Mouse (Mus musculus): ENCODE results near the gene Sf3a2. TPM values are rescaled to one million over a fixed set of nuclear protein-coding genes. Genes with fewer than 3 reads are reported as not detected.
A peak's percentile ranks its signal among the peaks of the same experiment; 100 is the strongest.

The Sf3a2 gene
- 10 to 100 TPM; 46.2 to 52.0 TPM for total RNA-seq (2021)

DNA sequence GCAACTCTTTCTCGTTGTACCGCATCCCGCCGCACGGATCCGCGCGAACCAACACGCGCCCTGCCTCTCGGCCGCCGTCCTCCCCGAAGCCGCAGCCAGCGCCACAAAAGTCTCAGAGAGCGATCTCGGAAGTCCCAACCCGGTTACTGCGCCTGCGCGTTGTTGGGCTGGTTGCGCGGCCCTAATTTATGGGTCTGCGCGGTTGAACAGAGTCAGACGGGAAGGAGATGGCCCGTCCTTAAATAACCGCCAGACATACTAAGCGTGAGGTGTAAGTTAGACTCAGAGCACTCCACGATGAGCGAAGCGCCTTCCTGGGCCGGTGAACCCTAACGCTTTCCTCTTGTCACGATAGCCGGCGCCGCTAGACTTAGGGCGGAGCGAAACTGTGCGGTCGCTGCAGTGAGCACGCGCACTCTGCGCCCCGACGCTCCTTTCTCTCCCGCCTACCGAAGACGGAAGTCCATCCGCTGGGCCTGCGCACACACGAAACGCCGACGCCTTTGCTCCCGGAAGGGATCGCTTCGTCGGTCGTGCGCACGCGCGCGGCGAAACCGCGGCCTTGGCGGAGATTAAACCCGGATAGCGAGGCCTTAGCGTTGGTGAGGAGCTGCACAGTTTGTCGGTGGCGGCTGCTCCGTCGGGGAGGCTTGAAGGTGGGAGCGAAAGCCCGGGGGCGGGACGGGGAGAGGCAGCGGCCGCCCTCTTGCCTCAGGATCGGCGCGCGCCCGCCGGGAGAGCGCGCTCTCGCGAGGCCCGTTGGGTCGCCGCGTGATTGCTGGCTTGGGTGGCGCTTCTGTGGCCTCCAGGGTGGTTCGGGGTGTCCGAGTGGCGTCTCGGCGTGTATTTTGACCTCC, at the start of gene Sf3a2, which contains the start of gene Plekhj1:
Gene Sf3a2 (plus strand): TSS at position 49 of the 857 bp plus-strand sequence.
Gene Plekhj1 (minus strand): TSS at position 477 of the 857 bp plus-strand sequence.
- DNase-seq (ENCODE audit: extremely low spot score in 1 of 2, low spot score in 1 of 2): peak; percentile 98

DNA sequence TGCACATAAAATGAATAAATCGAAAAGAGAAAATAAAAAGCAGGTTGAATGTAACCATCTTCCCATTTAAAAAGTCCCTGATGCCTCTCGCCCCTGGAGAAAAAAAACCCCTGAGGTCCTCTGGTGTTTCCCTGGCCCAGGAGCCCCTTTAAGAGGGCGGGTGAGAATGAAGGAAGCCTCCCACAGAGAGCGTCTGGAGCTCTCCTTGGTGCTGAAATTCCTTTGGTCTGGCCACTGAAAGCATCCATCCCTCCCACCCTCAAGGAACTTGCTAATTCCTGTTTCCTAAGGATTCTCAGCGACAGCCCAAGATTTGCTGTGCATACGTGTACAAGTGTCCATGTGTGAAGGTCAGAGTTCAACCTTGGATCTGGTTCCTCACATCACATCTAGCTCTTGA, 49.4 kb upstream of the Sf3a2 start:
- DNase-seq (ENCODE audit: extremely low spot score in 1 of 2, low spot score in 1 of 2): peak in 1 of 2 experiments; percentile 36

DNA sequence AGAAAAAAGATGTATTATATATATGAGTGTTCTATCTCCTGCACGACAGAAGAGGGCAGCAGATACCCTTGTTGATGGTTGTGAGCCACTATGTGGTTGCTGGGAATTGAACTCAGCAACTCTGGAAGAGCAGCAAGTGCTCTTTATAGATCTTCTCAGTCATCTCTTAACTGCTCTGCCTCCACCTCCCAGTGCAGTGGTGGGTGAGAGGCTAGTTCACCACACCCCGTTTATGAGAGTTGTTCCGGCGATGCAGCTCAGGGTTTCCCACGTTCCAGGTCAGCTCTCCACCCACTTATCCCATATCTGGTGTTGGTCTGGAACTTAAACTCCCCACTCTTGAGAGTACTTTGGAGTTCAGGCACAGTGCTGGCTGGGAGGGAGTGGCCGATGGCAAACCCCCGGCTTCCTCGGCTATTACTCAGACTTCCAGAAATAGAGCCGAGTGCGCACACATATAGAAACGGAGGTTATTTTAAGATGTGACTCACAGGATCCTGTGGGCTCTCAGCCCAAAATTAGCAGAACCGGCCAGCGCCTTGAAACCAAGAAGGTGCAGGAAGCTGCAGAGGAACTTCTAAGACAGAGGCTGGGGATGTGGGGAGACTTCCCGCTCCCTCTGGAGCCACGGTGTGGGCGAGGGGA, 46.7 kb upstream of the Sf3a2 start:
- no peak for DNase-seq (ENCODE audit: extremely low spot score in 1 of 2, low spot score in 1 of 2)

DNA sequence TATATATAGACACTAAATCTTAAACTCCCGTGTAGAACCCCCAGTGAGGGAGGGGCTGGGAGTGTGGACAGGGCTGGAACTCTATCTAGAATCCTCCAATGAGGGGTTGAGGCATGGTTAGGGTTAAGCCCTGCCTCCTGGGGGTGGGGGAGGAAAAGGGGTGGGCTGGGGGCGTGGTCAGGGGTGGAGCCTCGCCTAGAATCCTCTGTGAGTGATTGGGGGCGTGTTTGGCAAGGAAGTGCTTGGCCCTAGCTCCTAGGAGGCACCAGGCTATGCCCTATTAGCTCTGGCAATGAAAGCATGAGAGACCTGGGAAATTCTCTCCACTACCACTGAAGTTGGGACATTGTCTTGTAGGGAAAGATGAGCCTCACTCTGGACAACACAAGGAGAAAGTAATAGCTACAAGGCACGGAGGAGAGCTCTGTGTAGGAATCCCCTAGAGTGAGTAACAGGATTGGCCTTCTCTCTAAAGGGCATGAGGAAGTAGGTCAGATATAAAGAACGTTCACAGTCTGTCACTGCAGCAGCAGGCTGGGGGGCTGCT, 45.8 kb upstream of the Sf3a2 start:
- DNase-seq (ENCODE audit: extremely low spot score in 1 of 2, low spot score in 1 of 2): no peak

DNA sequence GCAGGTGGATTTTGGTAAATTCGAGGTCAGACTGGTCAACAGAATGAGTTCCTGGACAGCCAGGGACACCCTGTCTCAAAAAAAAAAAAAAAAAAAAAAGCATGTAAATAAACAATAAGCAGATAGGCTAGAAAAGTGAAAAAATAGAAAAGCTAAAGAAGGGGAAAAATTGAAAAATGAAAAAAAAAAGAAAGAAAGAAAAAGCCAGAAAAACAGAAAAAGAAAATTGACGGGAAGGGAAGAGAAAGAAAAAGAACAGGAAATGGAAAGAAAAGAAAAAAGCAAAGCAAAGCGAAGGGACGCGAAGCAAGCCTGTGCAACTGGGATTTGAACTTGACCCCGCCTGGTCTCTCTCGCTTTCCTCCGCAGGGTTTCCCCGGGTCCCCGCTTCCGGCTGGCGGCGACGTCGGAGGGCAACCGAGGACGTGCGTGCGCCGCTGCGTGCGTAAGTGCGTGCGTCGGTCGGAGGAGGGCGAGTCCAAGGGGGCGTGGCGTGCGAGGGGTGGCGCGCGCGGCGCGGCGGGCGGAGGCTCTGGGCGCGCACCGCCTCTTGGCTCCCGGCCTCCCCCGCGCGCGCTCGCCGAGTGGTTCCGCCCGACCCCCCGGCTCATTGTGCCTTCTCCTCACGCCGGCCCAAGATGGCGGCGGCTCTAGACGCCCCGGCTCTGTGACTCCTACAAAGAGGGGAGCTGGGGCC, 43.3 kb upstream of the Sf3a2 start, which contains the start of gene Dot1l:
Gene Dot1l (plus strand): TSS at position 613 of the 697 bp plus-strand sequence.
- peak; percentile 97 for DNase-seq (ENCODE audit: extremely low spot score in 1 of 2, low spot score in 1 of 2)

DNA sequence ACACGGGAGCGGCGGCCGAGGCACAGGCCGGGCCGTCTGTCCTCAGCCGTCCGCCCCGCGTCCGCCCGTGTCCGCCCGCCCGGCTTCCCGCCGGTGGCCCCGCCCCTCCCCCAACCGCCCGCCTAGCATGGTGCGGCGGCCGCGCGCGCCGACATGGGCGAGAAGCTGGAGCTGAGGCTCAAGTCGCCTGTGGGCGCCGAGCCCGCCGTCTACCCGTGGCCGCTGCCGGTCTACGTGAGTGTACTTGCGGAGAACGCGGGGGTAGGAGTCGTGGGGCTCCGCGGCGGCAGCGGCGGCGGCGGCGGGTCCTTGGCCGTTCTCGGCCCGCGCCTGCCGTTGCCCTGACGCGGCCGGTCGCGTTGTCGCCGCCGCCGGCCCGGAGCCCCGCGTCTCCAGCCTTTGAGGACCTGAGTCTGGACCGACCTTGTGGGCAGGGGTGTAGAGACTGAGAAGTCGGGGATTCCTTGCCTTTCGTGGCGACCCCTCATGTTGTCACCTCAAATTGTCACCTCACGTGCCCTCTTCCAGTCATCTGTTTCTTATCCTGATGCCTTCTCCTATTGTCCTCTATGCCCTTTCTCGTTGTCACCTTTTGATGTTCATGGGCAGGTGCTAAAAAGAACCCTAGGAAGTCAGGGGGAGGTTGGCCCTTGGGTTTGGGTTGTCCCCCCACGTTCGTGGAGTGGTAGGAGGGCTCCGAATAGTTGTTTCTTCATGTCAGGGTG, 42.5 kb upstream of the Sf3a2 start:
- no peak for DNase-seq (ENCODE audit: extremely low spot score in 1 of 2, low spot score in 1 of 2)

DNA sequence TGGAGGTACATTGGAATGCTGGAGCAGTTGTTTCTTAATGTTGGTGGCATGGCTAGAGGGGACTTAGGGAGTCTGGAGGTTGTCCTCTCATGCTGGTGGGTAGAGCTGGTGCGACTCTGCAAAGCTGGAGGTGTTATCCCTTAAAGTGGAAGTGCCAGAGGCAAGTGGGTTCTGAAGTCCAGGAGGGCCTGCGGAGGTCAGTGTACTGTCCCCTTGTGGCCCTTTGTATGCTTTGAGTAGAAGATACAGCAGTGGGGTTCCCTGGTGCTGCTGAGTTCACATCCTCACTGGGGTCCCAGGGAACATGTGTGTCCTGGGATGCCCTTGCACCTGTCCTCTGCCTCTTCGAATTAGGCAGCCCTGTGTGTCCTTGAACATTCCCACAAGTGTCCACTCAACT, 41.9 kb upstream of the Sf3a2 start:
- no peak for DNase-seq (ENCODE audit: extremely low spot score in 1 of 2, low spot score in 1 of 2)

DNA sequence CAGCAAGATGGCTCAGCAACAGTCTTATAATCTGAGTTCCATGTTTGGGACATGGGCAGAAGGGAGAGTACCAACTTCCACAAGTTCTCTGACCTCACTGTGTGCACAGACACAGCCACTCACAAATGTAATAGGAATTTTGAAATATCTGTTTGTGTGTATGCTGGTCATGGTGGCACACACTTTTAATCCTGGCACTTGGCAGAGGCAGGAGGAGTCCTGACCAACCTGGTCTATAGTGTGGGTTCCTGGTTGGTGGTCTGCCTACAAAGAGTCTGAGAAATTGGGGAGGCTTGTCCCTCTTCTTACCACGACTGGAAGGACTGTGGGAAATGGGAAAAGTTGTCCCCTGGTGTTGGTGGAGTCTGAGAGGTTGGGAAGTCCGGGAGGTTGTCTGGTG, 41.5 kb upstream of the Sf3a2 start:
- DNase-seq (ENCODE audit: extremely low spot score in 1 of 2, low spot score in 1 of 2): no peak

DNA sequence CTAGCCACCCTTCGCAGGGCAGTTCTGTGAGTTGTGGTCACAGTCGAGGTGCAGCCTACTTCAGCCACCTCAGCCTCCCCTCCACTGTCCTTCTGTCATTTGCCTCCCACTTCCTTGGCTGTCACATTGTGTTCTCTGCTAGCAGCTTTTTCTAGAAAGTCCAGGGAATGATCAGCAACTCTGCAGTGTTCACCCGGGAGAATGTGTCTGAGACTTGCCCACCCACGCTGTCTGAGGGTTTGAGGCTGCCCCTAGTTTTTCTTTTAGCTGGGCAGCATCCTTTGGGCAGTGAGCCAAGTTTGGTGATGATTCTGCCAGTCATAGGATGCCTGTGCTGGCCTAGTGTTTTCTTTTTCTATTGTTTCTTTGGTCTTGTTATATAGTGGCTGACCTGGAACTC, 41.0 kb upstream of the Sf3a2 start:
- DNase-seq (ENCODE audit: extremely low spot score in 1 of 2, low spot score in 1 of 2): no peak

DNA sequence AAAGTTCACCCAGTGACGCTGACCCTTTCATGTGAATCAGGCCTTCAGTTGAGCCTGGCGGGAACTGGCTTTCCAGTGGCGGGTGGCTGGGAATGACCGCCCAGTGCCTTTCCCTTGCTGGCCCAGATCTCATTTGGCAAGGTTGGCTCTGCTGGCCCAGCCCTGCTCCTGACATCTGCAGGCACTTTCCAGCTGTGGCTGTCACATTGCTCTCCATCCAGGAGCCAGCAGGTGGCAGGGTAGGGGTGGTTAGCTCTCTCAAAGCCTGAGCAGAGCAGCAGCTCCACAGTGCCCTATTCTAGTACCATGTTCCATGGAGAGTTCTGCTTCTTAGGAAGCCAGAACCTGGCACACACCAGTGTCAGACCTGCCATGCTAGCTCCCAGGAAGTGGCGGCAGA, 40.3 kb upstream of the Sf3a2 start:
- DNase-seq (ENCODE audit: extremely low spot score in 1 of 2, low spot score in 1 of 2): peak in 1 of 2 experiments; percentile 39

DNA sequence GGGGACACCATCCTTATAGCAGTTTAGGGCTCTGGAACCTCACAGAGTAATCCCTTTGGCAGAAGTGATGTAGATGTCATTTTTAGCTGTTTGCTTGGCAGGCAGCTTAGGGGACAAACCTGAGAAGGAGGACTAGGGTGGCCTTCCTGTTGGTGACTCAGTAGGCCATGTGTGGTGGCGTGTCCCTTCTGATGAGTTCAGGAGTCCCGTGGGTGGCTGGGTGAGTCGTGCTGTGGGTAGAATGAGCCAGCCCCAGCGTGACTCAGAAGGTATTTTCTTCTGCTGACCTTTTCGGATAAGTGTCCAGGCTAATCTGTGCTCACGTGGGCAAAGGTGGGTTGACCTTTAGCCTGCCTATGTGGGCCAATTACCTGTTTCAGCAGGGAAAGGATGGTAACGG, 39.3 kb upstream of the Sf3a2 start:
- DNase-seq (ENCODE audit: extremely low spot score in 1 of 2, low spot score in 1 of 2): no peak

DNA sequence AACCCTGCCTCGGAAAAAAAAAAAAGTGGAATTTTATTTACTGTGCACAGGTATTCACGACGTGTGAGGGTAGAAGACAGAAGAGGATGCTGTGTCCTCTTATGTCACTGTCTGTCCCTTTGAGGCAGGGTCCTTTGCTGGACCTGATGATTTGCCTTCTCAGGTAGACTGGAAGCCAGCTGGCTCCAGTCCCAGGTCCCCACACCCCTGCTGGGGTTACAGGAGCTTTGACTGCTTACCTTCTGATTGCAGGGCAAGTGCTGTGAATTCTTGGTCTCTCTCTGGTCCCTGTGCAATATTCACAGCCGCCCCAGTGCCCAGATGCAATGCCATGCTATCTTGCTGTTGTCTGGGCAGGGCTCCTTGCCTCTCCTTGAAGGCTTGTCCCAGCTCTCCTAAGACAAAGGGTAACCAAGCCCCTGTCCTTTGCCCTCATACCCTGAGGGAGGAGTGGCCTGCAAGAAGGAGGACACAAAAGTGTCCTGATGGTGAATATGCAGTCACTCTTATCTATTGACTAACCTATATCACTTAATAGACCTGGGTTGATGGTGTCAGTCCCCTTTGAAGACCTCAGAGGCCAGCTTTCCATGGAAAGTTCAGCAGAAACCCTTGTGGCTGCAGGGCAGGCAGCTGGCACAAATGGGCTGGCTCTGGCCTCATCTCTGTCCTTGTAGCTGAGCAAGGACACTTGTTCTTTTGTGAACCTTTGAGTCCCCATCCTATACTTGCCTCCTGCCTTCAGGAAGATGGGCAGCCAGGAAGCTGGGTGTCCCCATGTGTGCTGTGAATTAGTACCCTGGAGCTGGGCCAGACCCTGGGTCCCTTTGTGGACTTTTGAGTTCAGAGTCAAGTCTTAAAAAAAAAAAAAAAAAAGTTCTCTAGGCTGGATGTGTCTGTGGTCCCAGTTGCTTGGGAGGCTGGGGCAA, 37.1 kb upstream of the Sf3a2 start:
- DNase-seq (ENCODE audit: extremely low spot score in 1 of 2, low spot score in 1 of 2): no peak

DNA sequence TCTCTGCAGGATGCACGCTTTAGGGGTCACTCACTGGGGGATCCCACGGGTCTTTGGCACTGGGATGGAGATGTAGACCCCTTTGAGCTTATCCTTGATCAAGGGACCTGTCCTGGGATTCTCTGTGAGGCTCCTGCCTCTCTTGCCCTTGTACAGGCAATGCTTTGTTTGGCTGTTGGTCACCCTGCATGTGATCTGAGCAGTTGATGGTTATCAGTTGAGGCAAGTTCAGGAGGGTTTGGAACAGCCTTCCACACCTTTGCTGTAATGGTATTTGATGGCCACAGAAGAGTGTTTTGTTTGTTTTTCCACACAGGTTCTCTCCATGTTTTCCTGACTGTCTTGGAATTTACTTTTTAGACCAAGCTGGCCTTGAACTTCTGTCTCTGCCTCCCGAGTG, 36.2 kb upstream of the Sf3a2 start:
- DNase-seq (ENCODE audit: extremely low spot score in 1 of 2, low spot score in 1 of 2): no peak

DNA sequence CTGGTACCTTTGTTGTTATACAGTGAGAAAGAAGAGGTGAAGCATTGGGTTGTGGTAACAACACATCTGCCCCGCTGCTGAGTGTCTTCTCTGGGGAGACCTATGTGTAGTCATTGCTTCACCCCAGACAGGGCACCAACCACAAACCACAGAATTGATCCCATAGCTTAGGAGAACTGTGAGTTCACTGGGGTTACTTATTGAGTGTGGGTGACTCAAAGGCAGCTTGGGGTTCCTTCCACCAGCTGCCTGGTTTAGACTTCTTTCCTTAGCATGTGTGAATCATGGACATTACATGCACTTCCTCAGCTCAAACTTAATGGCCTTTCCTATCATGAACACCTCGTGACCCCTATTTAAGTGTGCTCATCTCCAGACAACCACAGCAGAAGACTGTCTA, 34.5 kb upstream of the Sf3a2 start:
- DNase-seq (ENCODE audit: extremely low spot score in 1 of 2, low spot score in 1 of 2): no peak

DNA sequence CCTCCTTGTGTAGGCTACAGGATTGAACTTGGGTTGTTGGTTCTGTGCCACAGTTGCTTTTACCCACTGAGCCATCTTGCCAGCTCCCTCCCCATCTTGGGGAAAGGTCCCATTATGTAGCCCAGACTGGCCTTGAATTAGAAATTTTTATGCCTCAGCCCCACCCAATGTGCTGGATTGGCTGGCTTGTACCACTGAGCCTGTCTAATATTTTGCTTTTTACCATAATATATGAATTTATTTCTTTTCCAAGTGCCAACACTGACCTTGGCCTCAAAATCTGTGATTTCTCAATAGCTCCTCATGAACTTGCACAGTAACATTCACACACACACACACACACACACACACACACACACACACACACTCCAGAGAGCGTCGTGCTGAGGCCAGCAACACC, 32.3 kb upstream of the Sf3a2 start:
- DNase-seq (ENCODE audit: extremely low spot score in 1 of 2, low spot score in 1 of 2): no peak

DNA sequence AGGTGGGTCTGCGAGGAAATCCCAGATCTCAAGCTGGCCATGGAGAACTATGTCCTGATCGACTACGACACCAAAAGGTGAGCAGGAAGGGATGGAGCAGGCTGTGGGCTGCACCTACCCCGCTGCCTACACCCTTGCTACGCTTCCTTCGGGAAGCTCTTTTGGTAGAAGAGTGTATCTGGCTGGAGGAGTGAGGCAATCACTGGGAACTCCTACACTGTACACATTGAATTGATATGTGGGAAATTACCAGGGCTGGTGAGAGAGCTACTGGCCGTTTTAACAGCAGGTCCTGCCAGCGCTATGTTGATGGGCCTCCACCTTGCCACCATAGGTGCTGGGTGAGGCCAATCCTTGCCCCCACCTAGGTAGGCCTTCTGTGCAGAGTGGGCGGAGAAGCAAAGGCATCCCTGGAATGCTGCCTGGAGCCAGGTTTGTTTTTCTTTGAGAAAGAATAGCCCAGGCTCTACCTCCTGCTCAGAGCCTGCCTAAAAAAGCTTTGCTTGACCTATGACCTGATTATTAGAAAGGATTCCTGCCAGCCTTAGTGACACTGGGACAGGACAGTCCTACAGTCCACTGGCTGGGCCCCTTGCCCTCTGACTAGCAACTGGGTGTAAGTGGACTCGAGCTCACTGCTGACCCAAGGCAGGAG, 31.7 kb upstream of the Sf3a2 start:
- DNase-seq (ENCODE audit: extremely low spot score in 1 of 2, low spot score in 1 of 2): no peak

DNA sequence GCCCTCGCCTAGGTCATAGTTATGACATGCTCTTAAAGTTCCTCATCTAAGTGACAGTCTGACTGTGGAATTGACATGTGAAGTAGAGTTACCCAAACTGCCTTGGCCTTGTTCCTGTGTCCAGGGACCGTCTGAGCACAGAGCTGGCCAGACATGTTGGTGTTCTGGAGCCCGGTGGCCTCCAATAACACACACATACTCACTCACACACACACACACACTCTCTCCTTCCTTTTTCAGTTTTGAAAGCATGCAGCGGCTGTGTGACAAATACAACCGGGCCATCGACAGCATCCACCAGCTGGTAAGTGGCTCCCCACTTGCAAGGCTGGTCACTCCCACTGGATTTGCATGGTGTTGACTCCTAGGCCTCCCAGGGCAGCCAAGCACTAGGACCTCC, 29.6 kb upstream of the Sf3a2 start:
- no peak for DNase-seq (ENCODE audit: extremely low spot score in 1 of 2, low spot score in 1 of 2)

DNA sequence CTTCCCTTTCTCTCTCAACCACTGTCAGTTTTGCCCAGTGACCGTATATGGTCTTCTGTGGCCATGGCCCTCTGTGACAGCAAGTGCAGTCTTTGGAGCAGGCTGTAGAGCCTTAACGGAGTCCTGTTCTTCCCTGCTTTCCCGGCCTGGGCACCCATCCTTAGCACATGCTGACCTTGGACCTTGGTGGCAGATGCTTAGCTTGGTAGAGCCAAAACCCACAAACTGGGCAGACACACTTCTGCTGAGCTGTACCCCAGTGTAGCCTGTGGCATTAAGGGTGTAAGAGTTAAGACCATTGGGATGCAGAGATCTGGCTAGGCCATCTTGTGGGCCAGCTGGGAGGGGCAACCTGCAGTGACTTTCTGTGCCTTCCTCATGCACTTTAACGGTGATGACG, 24.2 kb upstream of the Sf3a2 start:
- no peak for DNase-seq (ENCODE audit: extremely low spot score in 1 of 2, low spot score in 1 of 2)

DNA sequence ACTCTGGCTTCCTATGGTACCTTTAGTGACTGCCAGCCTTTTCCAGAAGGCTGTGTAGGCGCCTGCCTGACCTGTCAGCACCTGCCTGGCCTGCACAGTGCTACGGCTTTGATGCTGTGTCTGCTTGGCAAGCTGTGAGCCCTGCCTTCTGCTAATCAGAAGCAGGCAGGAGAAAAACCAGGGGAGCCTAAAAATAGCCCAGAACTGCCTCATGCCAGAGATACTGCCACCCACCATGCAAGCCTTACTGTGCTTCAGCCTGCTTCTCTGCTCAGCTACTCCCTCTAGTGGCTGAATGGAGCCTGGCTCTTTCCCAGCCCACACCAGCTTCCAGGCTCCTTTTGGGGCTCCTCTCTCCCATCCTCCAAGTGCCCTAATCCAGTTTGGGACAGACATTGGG, 23.4 kb upstream of the Sf3a2 start:
- DNase-seq (ENCODE audit: extremely low spot score in 1 of 2, low spot score in 1 of 2): peak; percentile 75 to 90
